Mouse (Mus musculus) thymus, postnatal 4 days (tissue): ENCODE data around the gene Fgd6.

Experiments used
- DNase-seq: peaks from one replicate; pipeline ENCODE4 v3.0.0; 2021

Gene Fgd6

GRCm38 (mm10) chr10:94140227-94140931 is 104.6 kb downstream of the Fgd6 start:
- DNase-seq = no peak

GRCm38 (mm10) chr10:94142427-94142826 is 106.6 kb downstream of the Fgd6 start:
- DNase-seq = no peak

GRCm38 (mm10) chr10:94144581-94144980 is 108.8 kb downstream of the Fgd6 start:
- DNase-seq = no peak

GRCm38 (mm10) chr10:94147391-94147755 is 111.6 kb downstream of the Fgd6 start:
- no peak for DNase-seq

GRCm38 (mm10) chr10:94147756-94148531 is 112.1 kb downstream of the Fgd6 start, which contains the start of gene Nr2c1:
TSS of gene Nr2c1 (plus strand) at chr10:94148023.
- DNase-seq = peak; percentile 81

- DNase-seq = no peak
Measured at GRCm38 (mm10) chr10:94151488-94151887, 115.7 kb downstream of the Fgd6 start.

- DNase-seq = no peak
Measured at GRCm38 (mm10) chr10:94153841-94154240, 118.0 kb downstream of the Fgd6 start.

GRCm38 (mm10) chr10:94158962-94159361 is 123.2 kb downstream of the Fgd6 start:
- no peak for DNase-seq

GRCm38 (mm10) chr10:94159406-94159805 is 123.6 kb downstream of the Fgd6 start:
- DNase-seq = no peak

GRCm38 (mm10) chr10:94161051-94161765 is 125.4 kb downstream of the Fgd6 start:
- DNase-seq = no peak

GRCm38 (mm10) chr10:94162031-94162430 is 126.2 kb downstream of the Fgd6 start:
- no peak for DNase-seq

GRCm38 (mm10) chr10:94164104-94164845 is 128.5 kb downstream of the Fgd6 start:
- no peak for DNase-seq

- no peak for DNase-seq
Measured at GRCm38 (mm10) chr10:94165426-94165825, 129.6 kb downstream of the Fgd6 start.

- no peak for DNase-seq
Measured at GRCm38 (mm10) chr10:94167051-94167750, 131.4 kb downstream of the Fgd6 start.

GRCm38 (mm10) chr10:94171440-94172130 is 135.8 kb downstream of the Fgd6 start:
- DNase-seq = no peak

GRCm38 (mm10) chr10:94172137-94172536 is 136.3 kb downstream of the Fgd6 start:
- DNase-seq = no peak

- no peak for DNase-seq
Measured at GRCm38 (mm10) chr10:94172706-94173105, 136.9 kb downstream of the Fgd6 start.

- no peak for DNase-seq
Measured at GRCm38 (mm10) chr10:94174652-94175051, 138.9 kb downstream of the Fgd6 start.

- no peak for DNase-seq
Measured at GRCm38 (mm10) chr10:94183199-94183598, 147.4 kb downstream of the Fgd6 start.
